Mouse (Mus musculus): ENCODE data around the gene Map3k13. TPM values are rescaled to one million over a fixed set of nuclear protein-coding genes. Genes with fewer than 3 reads are reported as not detected.
A peak's percentile ranks its signal among the peaks of the same experiment; 100 is the strongest.

Map3k13 gene
- total RNA-seq (2021) = 10 to 100 TPM; 14.6 to 14.8 TPM
- long read RNA-seq, experiment 1, full-length matches to known transcripts = 1 of 12 reads
- long read RNA-seq, experiment 1, partial matches to known transcripts = 0 of 12 reads
- long read RNA-seq, experiment 1, other reads (novel, unspliced or antisense) = 11 of 12 reads
- long read RNA-seq, experiment 2, full-length matches to known transcripts = 4 of 13 reads
- long read RNA-seq, experiment 2, partial matches to known transcripts = 0 of 13 reads
- long read RNA-seq, experiment 2, other reads (novel, unspliced or antisense) = 9 of 13 reads

GRCm38 (mm10) chr16:21793875-21794696 lies at the start of gene Map3k13:
Gene Map3k13 (plus strand): TSS chr16:21794346.
- peak; percentile 50 for TF ChIP-seq CTCF (conservative IDR thresholded peaks at IDR 0.05)
- DNase-seq (ENCODE audit: low spot score in 2 of 2) = peak; percentile 94 to 95
- H3K4me3 ChIP-seq = peak within 1 kb of the TSS; percentile 89
- H3K27ac ChIP-seq = peak within 1 kb of the TSS; percentile 97

- H3K4me3 ChIP-seq = no peak overlapping the region
- no peak for TF ChIP-seq CTCF (conservative IDR thresholded peaks at IDR 0.05)
- no peak for DNase-seq (ENCODE audit: low spot score in 2 of 2)
- no peak overlapping the region for H3K27ac ChIP-seq
Measured at GRCm38 (mm10) chr16:21758447-21758846, 35.7 kb upstream of the Map3k13 start.

GRCm38 (mm10) chr16:21768255-21768654 lies 25.9 kb upstream of the Map3k13 start:
- no peak overlapping the region for H3K27ac ChIP-seq
- H3K4me3 ChIP-seq = no peak overlapping the region
- TF ChIP-seq CTCF (conservative IDR thresholded peaks at IDR 0.05) = peak; percentile 72
- DNase-seq (ENCODE audit: low spot score in 2 of 2) = no peak

- Histone ChIP-seq H3K27ac (no peak overlapping the region), H3K4me3 (no peak overlapping the region)
- TF ChIP-seq CTCF (conservative IDR thresholded peaks at IDR 0.05) = peak; percentile 76
- peak in 1 of 2 experiments; percentile 26 for DNase-seq (ENCODE audit: low spot score in 2 of 2)
Measured at GRCm38 (mm10) chr16:21769667-21770066, 24.5 kb upstream of the Map3k13 start.

- Histone ChIP-seq H3K27ac (no peak overlapping the region), H3K4me3 (no peak overlapping the region)
- DNase-seq (ENCODE audit: low spot score in 2 of 2) = no peak
- TF ChIP-seq CTCF (conservative IDR thresholded peaks at IDR 0.05) = no peak
Measured at GRCm38 (mm10) chr16:21774725-21775124, 19.4 kb upstream of the Map3k13 start.

- no peak for DNase-seq (ENCODE audit: low spot score in 2 of 2)
- H3K4me3 ChIP-seq = no peak overlapping the region
- TF ChIP-seq CTCF (conservative IDR thresholded peaks at IDR 0.05) = no peak
- H3K27ac ChIP-seq = no peak overlapping the region
Measured at GRCm38 (mm10) chr16:21778293-21778866, 15.8 kb upstream of the Map3k13 start.

- no peak for TF ChIP-seq CTCF (conservative IDR thresholded peaks at IDR 0.05)
Measured at GRCm38 (mm10) chr16:21779149-21779548, 15.0 kb upstream of the Map3k13 start.

GRCm38 (mm10) chr16:21781277-21781676 lies 12.9 kb upstream of the Map3k13 start:
- H3K27ac ChIP-seq = no peak overlapping the region
- DNase-seq (ENCODE audit: low spot score in 2 of 2) = no peak
- no peak overlapping the region for H3K4me3 ChIP-seq
- TF ChIP-seq CTCF (conservative IDR thresholded peaks at IDR 0.05) = no peak

More at GRCm38 (mm10) chr16:21779149-21779548, 15.0 kb upstream of the Map3k13 start:
- no peak for DNase-seq (ENCODE audit: low spot score in 2 of 2)
- Histone ChIP-seq H3K27ac (no peak overlapping the region), H3K4me3 (no peak overlapping the region)

GRCm38 (mm10) chr16:21781895-21782294 lies 12.3 kb upstream of the Map3k13 start:
- Histone ChIP-seq H3K27ac (no peak overlapping the region), H3K4me3 (no peak overlapping the region)
- TF ChIP-seq CTCF (conservative IDR thresholded peaks at IDR 0.05) = no peak
- DNase-seq (ENCODE audit: low spot score in 2 of 2) = no peak

- no peak overlapping the region for H3K27ac ChIP-seq
- TF ChIP-seq CTCF (conservative IDR thresholded peaks at IDR 0.05) = no peak
- no peak overlapping the region for H3K4me3 ChIP-seq
Measured at GRCm38 (mm10) chr16:21782807-21783206, 11.3 kb upstream of the Map3k13 start.

GRCm38 (mm10) chr16:21785000-21785399 lies 9.1 kb upstream of the Map3k13 start:
- no peak overlapping the region for H3K4me3 ChIP-seq
- no peak for TF ChIP-seq CTCF (conservative IDR thresholded peaks at IDR 0.05)
- no peak overlapping the region for H3K27ac ChIP-seq
- no peak for DNase-seq (ENCODE audit: low spot score in 2 of 2)

More at GRCm38 (mm10) chr16:21782807-21783206, 11.3 kb upstream of the Map3k13 start:
- no peak for DNase-seq (ENCODE audit: low spot score in 2 of 2)

- TF ChIP-seq CTCF (conservative IDR thresholded peaks at IDR 0.05) = no peak
- no peak overlapping the region for H3K4me3 ChIP-seq
- DNase-seq (ENCODE audit: low spot score in 2 of 2) = no peak
- no peak overlapping the region for H3K27ac ChIP-seq
Measured at GRCm38 (mm10) chr16:21786317-21786716, 7.8 kb upstream of the Map3k13 start.

Data from layer of hippocampus, adult 2 months (tissue).